Mouse (Mus musculus): ENCODE results near the gene Tmem240.

DNA sequence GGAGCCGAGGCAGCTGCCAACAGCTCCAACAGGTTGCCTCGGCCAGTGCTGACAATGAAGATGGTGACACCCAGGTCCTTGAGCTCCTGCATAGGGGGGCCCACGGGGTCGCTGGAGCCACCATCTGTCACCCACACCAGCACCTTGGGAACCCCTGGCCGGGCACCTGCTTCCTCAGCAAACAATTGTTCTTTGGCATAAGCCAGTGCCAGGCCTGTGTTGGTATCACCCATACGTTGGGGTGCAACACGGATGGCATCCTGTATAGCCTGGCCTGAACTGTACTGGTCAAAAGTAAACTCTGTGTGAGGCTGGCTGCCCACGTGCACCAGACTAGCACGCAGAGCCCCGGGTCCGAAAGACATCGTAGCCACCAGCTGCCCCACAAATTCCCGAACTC is 38.2 kb downstream of the Tmem240 start:
- TF ChIP-seq CTCF (IDR thresholded peaks at IDR 0.05; ENCODE audit: low read depth): no peak
- TF ChIP-seq EP300 (optimal IDR thresholded peaks at IDR 0.05): no peak

Data from stomach, postnatal 0 days (tissue).